Mouse (Mus musculus) spleen, adult 2 months (tissue): ENCODE data around the gene Ttbk2. TPM values are rescaled to one million over a fixed set of nuclear protein-coding genes. Genes with fewer than 3 reads are reported as not detected.

Experiments
- DNase-seq, 2 experiments: peaks; one replicate each; pipeline versions ENCODE4 v3.0.0 to v3.0.0-alpha.2; 2012 to 2021; ENCODE audit warnings: low spot score in 2 of 2, low read depth in 1 of 2
- H3K27ac ChIP-seq: fragments of 200-500 bp; 2 replicates; pipeline ENCODE4 v1.5.1; 2012; ENCODE audit warnings: low read length, inconsistent platforms; ENCODE audit not compliant: insufficient read depth
- H3K27me3 ChIP-seq: fragments of 200-500 bp; 2 replicates; pipeline ENCODE4 v1.6.1; 2012; ENCODE audit warnings: mild to moderate bottlenecking, moderate library complexity, low read length, inconsistent platforms; ENCODE audit not compliant: control insufficient read depth, insufficient read depth
- H3K36me3 ChIP-seq: fragments of 200-500 bp; 2 replicates; pipeline ENCODE4 v1.6.1; 2012; ENCODE audit warnings: mild to moderate bottlenecking, low read length, inconsistent platforms; ENCODE audit not compliant: control insufficient read depth, insufficient read depth
- H3K4me1 ChIP-seq: fragments of 200-500 bp; 2 replicates; pipeline ENCODE4 v1.6.1; 2011; ENCODE audit warnings: inconsistent platforms; ENCODE audit not compliant: control insufficient read depth, insufficient read depth, insufficient read length
- H3K4me3 ChIP-seq: fragments of 200-500 bp; 2 replicates; pipeline ENCODE4 v1.5.1; 2011; ENCODE audit warnings: mild to moderate bottlenecking, inconsistent platforms; ENCODE audit not compliant: insufficient read depth, insufficient read length; ENCODE audit errors: extremely low read depth
- CTCF ChIP-seq: fragments of 200-500 bp; IDR thresholded peaks from 2 replicates; pipeline ENCODE4 v1.5.1; 2011; ENCODE audit warnings: mild to moderate bottlenecking, inconsistent platforms; ENCODE audit not compliant: insufficient read depth, insufficient read length, insufficient replicate concordance; ENCODE audit errors: extremely low read depth
- POLR2A ChIP-seq: fragments of 200-500 bp; IDR thresholded peaks from 2 replicates; pipeline ENCODE4 v1.6.1; 2011; ENCODE audit warnings: low read depth, low read length, inconsistent platforms
- WGBS: fragments of 180-500 bp; shearing (Covaris S2); methylation state at CpG from one replicate; pipeline ENCODE4 v1.1.7; 2018; 5-methylcytosine and 5-hydroxymethylcytosine counted together
- polyA plus RNA-seq: library from polyadenylated mRNA; depleted of rRNA; stranded (reverse); fragments of >200 nt; gene quantifications from 2 replicates; pipeline ENCODE4 v1.2.3, GENCODE M21; 2012; rRNA removed

The Ttbk2 gene
- polyA plus RNA-seq, 1 experiment: 0.96 TPM

- H3K27ac ChIP-seq: no peak overlapping the region
- no peaks in the 10 kb centered on the region for H3K4me1 ChIP-seq
- peaks cover 4% of the 10 kb centered on the region; the same call in 1 of the 2 replicates for H3K36me3 ChIP-seq
- no peak overlapping the region for H3K4me3 ChIP-seq
- no peak for DNase-seq
- no peaks in the 10 kb centered on the region for H3K27me3 ChIP-seq
- no peak for TF ChIP-seq CTCF
- no peak for TF ChIP-seq POLR2A
- 28% methylated on average over 3 of the region's 3 CpGs for WGBS
These were observed 140.2 kb downstream of the Ttbk2 start for GRCm38 (mm10) chr2:120710154-120710553.

- H3K27ac ChIP-seq: no peak overlapping the region
- no peak for DNase-seq
- no peak overlapping the region for H3K4me3 ChIP-seq
- H3K27me3 ChIP-seq: no peaks in the 10 kb centered on the region
- no peaks in the 10 kb centered on the region for H3K4me1 ChIP-seq
- no peak for TF ChIP-seq CTCF
- no peak for TF ChIP-seq POLR2A
- no peaks in the 10 kb centered on the region for H3K36me3 ChIP-seq
These were observed 143.4 kb downstream of the Ttbk2 start for GRCm38 (mm10) chr2:120707041-120707440.

- 45% methylated on average over 5 of the region's 5 CpGs for WGBS
- no peak for TF ChIP-seq CTCF
- TF ChIP-seq POLR2A: no peak
- H3K27me3 ChIP-seq: no peaks in the 10 kb centered on the region
- no peak overlapping the region for H3K27ac ChIP-seq
- DNase-seq: no peak
- no peaks in the 10 kb centered on the region for H3K36me3 ChIP-seq
- no peak overlapping the region for H3K4me3 ChIP-seq
- H3K4me1 ChIP-seq: no peaks in the 10 kb centered on the region
These were observed 147.7 kb downstream of the Ttbk2 start for GRCm38 (mm10) chr2:120702675-120703074.

- no peak overlapping the region for H3K4me3 ChIP-seq
- no peak overlapping the region for H3K27ac ChIP-seq
- no peaks in the 10 kb centered on the region for H3K27me3 ChIP-seq
- no peak for DNase-seq
- H3K4me1 ChIP-seq: no peaks in the 10 kb centered on the region
- 72% methylated on average over 3 of the region's 3 CpGs for WGBS
- no peaks in the 10 kb centered on the region for H3K36me3 ChIP-seq
- TF ChIP-seq CTCF (no peak), POLR2A (no peak)
These were observed 150.0 kb downstream of the Ttbk2 start for GRCm38 (mm10) chr2:120700379-120700885.

DNA sequence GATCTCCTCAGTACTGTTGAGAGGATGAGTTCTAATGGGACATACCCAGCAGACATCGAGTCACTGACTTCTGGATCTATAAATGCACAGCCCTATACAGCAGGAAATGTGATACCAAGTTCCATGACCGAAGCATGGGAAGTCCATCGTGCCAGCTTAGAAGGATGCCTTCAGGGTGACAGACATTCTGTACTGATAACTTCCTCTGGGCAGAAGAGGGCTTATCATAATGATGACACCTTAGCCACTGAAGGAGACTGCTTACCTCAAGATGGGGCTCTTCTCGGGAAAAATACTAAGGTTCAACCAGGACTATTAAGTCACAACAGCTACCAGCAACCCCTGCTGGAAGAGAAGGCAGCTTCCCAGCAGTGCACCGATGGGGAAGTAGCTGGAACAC, 152.6 kb downstream of the Ttbk2 start:
- TF ChIP-seq CTCF: no peak
- TF ChIP-seq POLR2A: no peak
- 72% methylated on average over 5 of the region's 5 CpGs for WGBS
- H3K27ac ChIP-seq: no peak overlapping the region
- no peaks in the 10 kb centered on the region for H3K4me1 ChIP-seq
- H3K27me3 ChIP-seq: no peaks in the 10 kb centered on the region
- no peak for DNase-seq
- no peak overlapping the region for H3K4me3 ChIP-seq
- no peaks in the 10 kb centered on the region for H3K36me3 ChIP-seq

Other genes with a start within 250 kb of the Ttbk2 start
- gene Haus2, start 241.2 kb downstream of the Ttbk2 start, polyA plus RNA-seq: 0.99 and 1.1 TPM in 2 replicates
- 3.5 and 4.6 TPM in 2 replicates for gene Lrrc57, start 241.1 kb downstream of the Ttbk2 start, polyA plus RNA-seq
- 3.7 and 4.4 TPM in 2 replicates for gene Stard9, start 221.5 kb downstream of the Ttbk2 start, polyA plus RNA-seq
- 20.3 and 29.7 TPM in 2 replicates for gene Cdan1, start 476 bp downstream of the Ttbk2 start, polyA plus RNA-seq
- gene Ubr1, start 120.1 kb upstream of the Ttbk2 start, polyA plus RNA-seq: 25.3 and 31.5 TPM in 2 replicates
- gene Tmem62, start 126.4 kb upstream of the Ttbk2 start, polyA plus RNA-seq: 4.9 and 5.5 TPM in 2 replicates
- 27.7 and 33.5 TPM in 2 replicates for gene Ccndbp1, start 157.8 kb upstream of the Ttbk2 start, polyA plus RNA-seq
- gene Epb42, start 186.5 kb upstream of the Ttbk2 start, polyA plus RNA-seq: 23.4 and 37.1 TPM in 2 replicates
- 0.02 TPM in 1 of 2 replicates, not detected in the other for gene Tgm5, start 235.2 kb upstream of the Ttbk2 start, polyA plus RNA-seq